Mouse (Mus musculus) c-Kit-negative CD71-positive TER-119-positive erythroid progenitor cells, embryonic 14.5 days (primary cell): ENCODE measurements at regions not wholly inside any gene's neighbourhood (a gene's known extent, or its start where the extent isn't known, plus 50 kb on each side); places are given as distances from the start of the nearest gene placed in this dataset.

Source experiments
- DNase-seq: peaks from one replicate; pipeline ENCODE4 v3.0.0-alpha.2; 2013; ENCODE audit warnings: low read depth, low spot score

DNA sequence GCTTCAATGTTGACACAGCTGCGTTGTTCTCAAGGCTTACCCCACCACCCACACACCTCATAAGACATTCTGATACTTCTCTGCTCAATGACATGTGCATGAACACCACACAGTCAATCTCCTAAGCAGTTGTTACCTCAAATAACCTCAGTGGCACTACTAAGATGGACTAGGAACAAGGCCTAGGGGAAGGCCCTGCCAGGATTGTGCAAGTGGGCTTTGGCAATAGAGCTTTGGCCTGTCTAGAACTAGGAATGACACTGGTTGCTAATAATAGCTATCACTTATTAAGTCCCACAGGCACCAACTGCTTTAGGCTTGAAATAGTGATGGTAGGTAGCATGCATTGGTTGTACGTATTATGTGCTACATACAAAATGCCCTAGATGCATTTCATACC lies 169.7 kb upstream of the Nabp1 start:
- DNase-seq = no peak

DNA sequence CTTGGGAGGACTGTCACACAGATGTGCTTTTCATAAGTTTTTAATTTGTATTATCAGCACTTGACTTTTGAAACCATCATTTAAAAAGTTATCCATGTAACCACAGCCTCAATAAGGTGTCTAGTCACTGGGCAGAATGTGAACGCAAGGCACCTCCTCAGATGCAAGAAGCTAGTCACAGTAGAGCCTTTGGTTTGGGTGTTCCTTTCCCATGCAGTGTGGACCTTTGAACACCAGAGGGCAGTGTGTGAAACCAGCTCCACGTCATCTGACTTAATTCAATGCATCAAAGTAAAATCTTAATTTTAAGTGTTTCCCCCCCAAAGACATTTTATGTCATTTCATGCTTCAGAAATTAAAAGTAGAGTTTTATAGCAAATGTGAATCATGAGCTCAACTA lies 166.2 kb upstream of the Nabp1 start:
- DNase-seq = peak; percentile 31

DNA sequence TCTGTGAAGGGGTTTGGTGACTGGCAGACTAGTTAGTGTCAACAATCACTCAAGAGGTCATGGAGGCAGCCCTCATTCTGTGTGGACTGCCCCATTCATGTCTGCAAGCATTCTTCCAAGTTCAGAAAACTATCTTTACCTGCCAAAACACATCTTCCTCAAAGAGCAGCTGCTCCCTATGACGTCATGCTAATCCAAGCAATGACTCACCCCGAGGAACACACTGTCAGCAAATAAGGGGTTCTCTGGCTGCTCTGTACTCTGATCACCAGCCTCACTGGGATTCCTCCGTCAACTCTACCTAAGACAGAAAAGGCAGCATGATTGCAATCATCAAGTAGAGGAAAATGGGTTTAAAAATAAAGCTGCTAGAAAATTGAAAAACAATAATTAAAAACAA lies 165.4 kb upstream of the Nabp1 start:
- no peak for DNase-seq

GRCm38 (mm10) chr1:51638519-51639302 lies 160.5 kb upstream of the Nabp1 start:
- no peak for DNase-seq

DNA sequence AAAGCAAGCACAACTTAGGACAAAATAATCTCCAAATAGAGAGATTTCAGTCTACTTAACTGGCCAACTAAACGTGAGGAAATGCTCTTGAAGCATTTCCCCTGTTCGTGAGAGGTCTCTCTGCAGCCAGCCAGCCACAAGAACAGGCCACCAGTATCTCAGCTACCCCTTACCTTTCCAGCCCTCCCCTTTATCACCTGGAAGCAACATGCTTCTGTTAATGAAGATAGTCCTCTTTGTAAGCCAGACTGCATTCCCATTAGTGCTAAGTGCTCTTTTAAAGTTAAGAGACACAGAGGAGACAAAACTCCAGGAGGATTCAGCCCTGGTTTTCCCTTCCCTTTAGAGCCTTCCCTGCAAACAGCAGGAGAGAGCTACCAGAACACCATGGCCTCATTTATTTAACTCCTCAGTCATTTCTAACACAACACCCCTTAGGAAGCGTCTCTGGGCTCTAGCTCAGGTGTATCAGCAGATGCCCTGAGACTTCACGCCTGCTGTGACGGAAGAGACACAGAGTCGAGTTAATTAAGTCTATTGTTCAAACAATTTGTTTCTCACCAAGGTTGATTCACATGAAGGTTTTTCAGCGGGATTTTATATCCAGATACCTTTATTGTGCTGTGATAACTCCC lies 157.8 kb upstream of the Nabp1 start:
- DNase-seq = peak; percentile 16

DNA sequence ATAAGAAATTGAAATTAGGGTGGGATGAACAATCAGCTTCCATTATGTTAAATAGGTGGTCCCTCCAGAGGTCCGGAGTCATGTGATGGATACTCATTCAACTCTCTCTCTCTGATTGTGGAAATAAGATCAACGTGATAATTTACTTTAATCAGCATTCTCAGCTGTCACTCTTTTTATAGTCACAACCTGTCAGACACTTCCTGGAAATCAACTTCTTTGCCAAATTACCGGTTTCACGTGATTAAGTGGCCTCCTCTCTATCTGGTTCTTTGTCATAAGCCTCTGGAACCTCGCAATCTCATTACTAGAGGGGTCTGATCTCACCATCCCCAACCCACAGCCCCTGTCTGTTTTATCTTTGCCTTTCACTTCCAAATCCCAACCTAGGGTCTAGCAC lies 155.6 kb upstream of the Nabp1 start:
- DNase-seq = no peak

DNA sequence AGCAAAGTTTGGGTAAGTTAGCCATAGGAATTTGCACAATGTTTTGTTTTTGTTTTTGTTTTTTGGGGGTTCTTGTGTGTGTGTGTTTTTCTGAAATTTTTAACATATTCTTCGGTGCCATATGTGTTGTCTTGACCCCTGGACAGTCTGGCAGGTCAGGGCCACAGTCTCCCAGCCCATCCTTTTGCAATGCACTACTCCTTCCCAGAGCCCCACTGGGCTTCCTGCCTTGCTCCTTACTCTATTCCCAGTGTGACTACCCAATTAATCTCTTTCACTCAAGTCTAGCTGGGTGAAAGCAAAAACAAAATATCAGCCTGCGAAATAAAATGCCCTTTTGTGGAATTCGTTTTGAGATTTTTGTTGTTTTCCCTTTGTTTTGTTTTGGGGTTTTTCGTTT lies 154.6 kb upstream of the Nabp1 start:
- DNase-seq = no peak

DNA sequence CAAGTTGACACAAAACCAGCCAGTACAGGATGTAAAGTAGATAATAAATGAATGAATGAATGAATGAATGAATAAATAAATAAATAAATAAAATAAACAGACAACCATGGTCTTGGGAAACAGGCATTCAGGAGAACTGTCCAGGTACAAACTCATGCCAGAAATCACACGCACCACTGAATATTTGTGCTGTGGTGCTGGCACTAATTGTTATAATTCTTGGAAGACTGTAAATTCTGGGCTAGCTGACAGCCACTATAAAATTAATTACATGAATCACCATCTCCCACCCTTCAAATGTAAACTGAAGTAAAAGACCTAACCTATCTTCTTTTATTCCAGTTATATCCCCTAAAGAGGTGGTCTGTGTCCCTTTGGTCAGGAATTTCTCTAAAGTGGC lies 151.6 kb upstream of the Nabp1 start:
- DNase-seq = no peak

DNA sequence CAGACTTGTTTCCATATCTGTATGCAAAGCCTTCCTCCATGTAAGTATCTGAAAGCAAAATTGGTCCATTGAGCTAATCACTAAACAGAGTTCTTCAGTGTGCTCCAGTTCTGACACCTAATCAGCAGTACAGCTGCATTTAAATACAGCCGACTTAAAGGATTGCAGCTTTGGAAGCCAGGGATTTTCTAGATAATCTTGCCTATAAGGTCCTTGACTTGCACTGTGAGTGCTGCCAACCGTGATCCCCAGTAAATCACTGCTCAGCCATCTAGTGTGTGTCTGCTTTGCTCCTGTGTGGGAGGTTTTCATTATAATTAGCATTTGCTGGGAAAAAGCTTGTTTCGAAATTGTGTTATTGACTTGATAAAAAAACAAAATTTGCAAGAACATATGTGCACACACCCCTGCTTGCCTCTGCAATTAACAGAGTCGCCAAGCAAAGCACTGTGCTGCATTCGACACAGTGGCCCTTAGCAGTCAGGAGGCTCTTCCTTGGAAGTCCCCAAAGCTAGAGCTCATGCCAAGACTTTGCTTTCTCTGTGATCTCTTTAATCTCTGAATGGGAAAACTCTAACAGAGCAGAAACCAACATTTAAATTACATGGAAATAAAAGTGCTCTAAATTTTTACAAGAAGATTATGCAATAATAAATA lies 150.0 kb upstream of the Nabp1 start:
- DNase-seq = no peak

DNA sequence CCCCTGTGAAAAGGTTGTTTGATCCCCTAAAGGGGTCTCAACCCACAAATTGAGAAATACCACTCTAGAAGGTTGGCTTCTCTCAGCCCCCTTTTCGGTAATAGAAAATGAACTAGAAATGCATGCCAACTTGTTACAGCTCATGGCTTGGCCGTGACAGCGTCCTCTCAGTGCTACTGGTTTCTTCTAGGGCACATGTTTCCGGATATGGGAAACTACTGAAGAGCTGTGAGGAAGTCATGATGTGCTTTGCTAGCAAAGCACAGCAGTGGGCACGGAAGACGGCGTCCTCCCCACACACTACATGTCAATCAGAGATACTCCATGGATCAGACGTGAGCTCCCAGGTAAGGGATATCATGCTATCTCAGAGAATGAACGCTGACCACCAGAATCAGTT lies 148.1 kb upstream of the Nabp1 start:
- DNase-seq = no peak

DNA sequence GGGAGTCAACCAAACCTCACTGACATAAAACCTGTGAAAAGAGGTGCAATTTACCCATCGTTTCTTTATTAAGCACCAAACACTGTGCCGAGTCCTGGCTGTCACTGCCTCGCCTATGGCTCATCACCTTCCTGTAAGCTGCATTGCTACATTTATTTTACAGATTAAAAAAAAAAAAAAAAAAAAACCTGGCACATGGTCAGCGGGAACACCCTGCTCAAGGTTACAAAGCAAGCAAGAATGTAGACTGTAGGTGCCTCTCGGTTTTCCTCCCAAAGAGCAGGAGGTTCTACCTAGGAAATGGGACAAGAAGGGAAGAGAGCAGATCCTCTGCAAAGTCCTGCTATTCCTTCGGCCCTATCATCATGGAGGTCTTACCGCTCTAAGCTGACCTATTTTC lies 146.9 kb upstream of the Nabp1 start:
- DNase-seq = no peak

GRCm38 (mm10) chr1:51624551-51624950 lies 146.3 kb upstream of the Nabp1 start:
- no peak for DNase-seq

DNA sequence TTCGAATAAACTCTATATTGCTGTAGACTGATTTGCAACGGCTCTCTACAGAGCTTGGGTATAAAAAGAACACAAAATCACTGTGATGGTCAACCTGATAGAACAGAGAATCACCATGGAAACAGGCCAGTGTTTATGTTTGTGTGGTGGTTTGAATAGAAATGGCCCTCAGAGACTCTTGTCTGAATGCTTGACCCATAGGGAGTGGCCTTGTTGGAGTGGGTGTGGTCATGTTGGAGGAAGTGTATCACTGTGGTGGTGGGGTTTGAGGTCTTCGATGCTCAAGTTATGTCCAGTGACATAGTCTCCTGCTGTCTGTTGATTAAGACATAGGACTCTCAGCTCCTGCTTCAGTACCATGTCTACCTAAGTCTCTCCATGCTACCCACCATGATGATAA lies 144.8 kb upstream of the Nabp1 start:
- no peak for DNase-seq

- no peak for DNase-seq
Measured at GRCm38 (mm10) chr1:51622181-51622862, 144.1 kb upstream of the Nabp1 start.

- no peak for DNase-seq
Measured at GRCm38 (mm10) chr1:51621062-51621461, 142.8 kb upstream of the Nabp1 start.

- no peak for DNase-seq
Measured at GRCm38 (mm10) chr1:51617502-51618251, 139.5 kb upstream of the Nabp1 start.

- DNase-seq = no peak
Measured at GRCm38 (mm10) chr1:51616091-51616490, 137.9 kb upstream of the Nabp1 start.

- no peak for DNase-seq
Measured at GRCm38 (mm10) chr1:51615523-51615922, 137.3 kb upstream of the Nabp1 start.

DNA sequence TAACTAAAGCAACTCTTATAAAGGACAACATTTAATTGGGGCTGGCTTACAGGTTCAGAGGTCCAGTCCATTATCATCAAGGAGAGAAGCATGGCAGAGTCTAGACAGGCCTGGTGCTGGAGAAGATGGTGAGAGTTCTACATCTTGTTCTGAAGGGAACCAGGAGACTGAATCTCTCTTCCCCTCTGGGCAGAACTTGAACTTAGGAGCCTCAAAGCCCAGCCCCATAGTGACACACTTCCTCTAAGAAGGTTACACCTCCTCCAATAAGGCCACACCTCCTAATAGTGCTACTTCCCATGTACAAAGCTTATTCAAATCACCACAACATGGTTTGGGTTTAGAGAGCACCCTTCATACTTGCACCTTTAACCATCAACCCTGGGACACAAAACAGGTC lies 136.5 kb upstream of the Nabp1 start:
- no peak for DNase-seq

- no peak for DNase-seq
Measured at GRCm38 (mm10) chr1:51609295-51609694, 131.1 kb upstream of the Nabp1 start.

DNA sequence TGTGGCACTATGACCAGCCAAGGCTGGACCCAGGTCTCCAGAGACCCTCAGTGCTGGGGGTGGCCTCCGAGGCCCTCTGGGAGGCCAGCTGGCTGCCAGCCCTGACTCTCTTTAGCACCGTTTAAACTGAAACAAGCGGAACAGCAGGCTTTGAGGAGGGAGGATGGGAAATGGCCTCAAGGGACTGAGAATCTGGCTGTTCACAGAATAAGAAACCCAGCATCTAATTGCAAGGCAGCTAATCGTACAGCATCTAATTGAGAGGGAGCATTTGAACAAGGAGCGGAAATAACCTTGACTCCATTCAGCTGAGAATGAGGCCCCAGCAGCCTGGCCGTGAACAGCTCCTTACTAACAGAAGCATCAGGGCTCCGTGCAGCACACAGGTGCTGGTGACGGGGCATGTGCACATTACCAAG lies 129.2 kb upstream of the Nabp1 start:
- DNase-seq = no peak

DNA sequence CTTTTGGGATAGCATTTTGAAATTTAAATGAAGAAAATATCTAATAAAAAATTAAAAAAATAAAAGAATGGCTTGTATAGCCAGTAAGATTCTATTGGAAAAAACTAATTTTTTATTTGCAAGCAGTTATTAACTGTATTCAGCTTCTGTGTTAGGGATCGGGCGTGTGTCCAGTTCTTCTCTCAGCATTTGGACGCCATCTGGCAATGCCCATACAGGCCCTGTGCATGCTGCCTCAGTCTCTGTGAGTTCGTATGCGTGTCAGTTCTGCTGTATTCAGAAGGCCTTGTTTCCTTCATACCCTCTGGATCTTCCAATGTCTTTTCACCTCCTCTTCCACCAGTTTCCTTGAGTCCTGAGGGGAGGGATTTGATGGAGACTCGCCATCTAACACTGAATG lies 123.8 kb upstream of the Nabp1 start:
- no peak for DNase-seq
